Mouse (Mus musculus): ENCODE measurements around the gene Nrxn2.

Gene Nrxn2

GRCm38 (mm10) chr19:6416894-6417761, 1.4 kb upstream of the Nrxn2 start:
- DNase-seq: no peak

- no peak for DNase-seq
Measured at GRCm38 (mm10) chr19:6418984-6419692, 607 bp downstream of the Nrxn2 start.

GRCm38 (mm10) chr19:6419805-6420310, 1.3 kb downstream of the Nrxn2 start:
- DNase-seq: no peak

- DNase-seq: no peak
Measured at GRCm38 (mm10) chr19:6420481-6421210, 2.1 kb downstream of the Nrxn2 start.

GRCm38 (mm10) chr19:6421211-6421590, 2.7 kb downstream of the Nrxn2 start:
- no peak for DNase-seq

DNA sequence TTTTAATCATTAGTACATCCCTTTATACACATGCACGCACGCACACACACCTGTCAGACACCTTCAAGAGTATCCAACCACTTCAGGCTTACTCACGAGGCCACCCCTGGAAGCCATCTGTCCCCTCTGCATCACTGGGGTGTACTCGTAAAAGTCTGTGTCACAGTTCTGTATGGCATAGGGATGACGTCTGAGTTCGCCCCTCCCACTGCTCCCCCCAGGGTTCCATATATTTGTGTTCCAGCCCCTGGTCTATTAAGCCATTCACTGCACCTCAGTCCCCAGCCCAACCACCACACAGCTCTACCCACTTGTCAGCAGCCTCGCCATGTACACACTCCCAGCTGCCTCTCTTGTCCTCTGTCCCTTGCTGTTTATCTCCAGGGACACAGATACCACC, 3.5 kb downstream of the Nrxn2 start:
- no peak for DNase-seq

DNA sequence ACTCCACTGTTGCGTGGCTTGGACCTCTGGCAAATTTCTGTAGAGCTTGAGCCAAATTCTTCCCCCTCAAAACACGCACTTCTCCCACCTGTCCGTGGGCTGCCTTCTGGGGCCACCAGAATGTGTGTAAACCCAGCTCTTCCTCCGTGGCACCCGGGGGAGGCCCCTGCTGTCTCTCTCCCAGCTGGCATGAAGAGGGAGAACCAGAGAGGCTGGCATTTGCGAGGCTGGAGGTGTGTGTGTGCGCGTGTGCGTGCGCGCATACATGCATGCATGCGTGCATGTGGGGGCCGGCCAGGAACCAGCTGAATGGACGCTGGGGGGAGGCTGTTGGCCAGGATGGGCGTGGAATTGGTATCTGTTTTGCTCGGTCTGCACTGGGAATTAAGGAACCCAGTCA, 4.7 kb downstream of the Nrxn2 start:
- DNase-seq: no peak

DNA sequence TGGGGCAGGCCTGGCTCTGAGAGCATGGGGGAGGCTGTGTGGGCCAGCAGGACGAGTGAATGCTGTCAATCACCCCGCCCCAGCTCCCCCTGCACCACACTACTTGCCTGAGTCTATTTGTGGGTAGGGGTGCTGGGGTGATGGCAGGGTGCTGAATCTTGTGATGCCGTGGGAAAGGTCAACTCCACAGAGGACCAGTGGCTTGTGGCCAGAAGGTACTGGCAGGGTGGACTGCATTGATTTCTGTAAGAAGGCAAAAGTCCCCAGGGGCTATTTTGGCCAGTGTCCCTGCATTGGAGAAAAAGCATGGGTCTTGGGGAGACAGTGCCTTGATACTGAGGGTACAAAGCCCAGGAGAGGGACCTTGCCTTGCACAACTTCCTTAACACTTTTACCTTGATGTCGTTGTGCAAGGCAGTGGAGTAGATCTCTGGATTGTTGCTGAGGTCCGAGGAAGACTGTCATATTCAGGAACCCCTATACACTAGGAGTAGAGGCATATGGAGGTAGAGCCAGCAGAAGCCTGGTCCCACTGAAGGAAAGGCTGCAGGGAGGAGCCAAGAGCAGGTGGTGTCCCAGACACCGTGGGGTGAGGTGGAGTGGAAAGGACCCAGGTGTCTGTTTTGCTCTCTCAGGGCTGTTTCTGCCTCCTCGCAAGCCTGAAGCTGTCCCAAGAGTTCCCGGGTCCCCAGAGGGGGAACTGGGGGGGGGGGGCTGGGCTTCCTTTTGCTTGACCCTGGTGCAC, 5.8 kb downstream of the Nrxn2 start:
- no peak for DNase-seq

DNA sequence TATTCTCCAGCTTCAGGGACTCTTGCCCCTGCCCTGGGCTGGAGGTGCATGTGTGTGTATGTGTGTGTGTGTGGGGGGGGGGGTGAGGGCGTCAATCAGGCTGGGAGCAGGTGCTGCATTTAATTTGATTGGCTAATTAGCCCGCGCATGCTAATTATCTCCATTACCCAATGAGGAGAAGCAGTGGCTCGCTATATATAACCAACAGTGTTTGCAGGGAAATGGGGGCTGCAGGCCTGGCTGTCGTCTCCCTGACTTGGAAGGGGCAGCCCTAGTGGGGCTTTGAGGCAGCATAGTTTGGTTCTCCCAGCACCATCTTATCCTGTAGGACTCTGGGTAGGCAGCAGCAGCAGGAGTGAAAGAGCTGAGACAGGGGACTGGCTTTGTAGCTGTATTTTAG, 7.1 kb downstream of the Nrxn2 start:
- DNase-seq: no peak

DNA sequence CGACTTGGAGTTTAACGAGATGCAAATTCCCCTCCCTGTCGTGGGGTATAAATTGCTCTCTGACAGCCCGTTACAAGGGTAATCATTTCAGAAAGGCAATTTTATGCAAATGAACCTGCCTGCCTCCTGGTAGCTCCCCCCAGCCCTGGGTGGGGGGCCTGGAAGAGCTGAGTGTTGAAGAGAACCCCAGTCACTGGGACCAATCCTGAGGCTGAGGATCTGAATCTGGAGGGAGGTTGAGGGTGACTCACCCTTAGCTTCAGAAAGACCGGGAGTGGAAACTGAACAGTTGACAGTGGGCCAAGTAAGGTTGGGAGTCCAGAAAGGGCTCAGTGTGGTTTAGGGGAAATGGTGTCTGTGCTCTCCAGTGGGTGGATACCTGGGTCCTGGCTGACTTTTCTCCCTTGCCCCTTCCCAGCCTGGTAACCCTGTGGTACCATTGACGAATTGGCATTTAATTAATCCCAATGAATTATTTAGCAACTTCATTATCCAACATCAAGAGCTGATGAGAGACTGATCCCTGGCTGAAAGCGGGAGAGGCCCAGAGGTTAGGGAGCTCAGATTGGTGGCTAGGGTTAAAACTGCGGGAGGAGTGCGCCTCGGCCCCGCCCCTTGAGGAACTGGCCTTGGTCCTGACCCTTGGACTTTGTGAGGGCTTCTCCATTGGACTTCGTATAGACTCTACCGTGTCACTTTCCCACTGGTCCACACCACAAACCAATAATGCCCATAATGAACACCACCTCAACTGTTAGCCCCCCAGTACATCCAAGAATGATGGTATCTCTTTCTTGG, 8.4 kb downstream of the Nrxn2 start:
- DNase-seq: no peak

GRCm38 (mm10) chr19:6427653-6428434, 9.3 kb downstream of the Nrxn2 start:
- no peak for DNase-seq

- DNase-seq: no peak
Measured at GRCm38 (mm10) chr19:6428501-6429200, 10.1 kb downstream of the Nrxn2 start.

- no peak for DNase-seq
Measured at GRCm38 (mm10) chr19:6443016-6443415, 24.5 kb downstream of the Nrxn2 start.

DNA sequence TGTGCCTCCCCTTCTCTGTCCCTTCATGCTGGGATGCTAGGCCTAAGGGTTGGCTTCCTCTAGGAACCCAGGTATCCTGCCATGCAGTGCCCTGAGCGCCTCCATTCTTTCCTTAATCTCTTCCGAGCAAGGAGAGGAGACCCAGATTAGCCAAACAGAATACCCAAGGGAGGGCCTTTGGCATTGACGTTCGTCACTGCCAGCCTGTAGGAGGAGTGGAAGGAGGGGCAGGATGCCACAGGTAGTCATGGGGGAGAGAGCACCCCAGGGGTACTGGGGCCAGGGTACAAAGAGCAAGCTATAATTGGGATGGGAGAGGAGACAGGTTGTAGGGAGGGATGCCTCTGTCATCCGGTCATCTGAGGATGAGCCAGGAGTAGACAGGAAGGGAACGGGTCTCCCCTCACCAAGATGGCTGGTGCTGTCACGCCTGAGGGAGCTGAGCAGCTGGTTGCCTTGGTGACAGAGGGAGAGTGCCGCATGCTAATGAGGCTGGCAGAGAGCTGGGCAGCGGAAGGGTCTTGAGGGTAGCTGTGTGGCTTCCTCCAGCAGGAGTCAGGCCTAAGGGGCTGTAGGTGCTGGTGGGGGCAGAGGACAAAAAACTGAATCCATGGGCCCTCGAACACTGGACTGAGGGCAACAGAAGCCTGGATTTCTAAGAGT, 27.4 kb downstream of the Nrxn2 start:
- DNase-seq: no peak

- DNase-seq: no peak
Measured at GRCm38 (mm10) chr19:6446736-6447437, 28.4 kb downstream of the Nrxn2 start.

GRCm38 (mm10) chr19:6448752-6449151, 30.2 kb downstream of the Nrxn2 start:
- DNase-seq: no peak

DNA sequence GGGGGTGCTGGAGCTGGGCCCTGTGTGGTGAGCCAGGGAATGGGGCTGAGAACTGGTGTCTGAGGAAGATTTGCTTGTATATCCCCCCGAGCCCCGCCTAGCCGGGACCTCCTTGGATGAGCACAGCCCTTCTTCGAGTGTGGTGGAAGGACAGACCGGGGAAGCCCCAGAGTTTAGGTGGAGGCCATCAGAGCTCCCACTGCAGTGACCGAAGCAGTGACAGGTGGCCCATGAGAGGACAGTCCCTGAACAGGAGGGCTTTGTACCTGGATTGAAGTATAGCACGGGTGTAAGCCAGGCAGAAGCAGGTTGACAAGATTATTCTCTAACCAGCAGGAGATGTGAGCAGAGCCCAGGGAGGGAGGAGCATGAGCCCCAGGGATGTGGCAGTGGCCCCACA, 31.3 kb downstream of the Nrxn2 start:
- no peak for DNase-seq

GRCm38 (mm10) chr19:6452030-6452494, 33.5 kb downstream of the Nrxn2 start:
- peak; percentile 77 for DNase-seq
